Mouse (Mus musculus) liver, postnatal 0 days (tissue): ENCODE data around the gene Tes3-ps.

Experiments
- CTCF ChIP-seq: sonication (generic); IDR thresholded peaks from 2 replicates; pipeline ENCODE4 v1.5.1; 2016; ENCODE audit warnings: antibody characterized with exemption, low read depth
- EP300 ChIP-seq: IDR thresholded peaks from 2 replicates; pipeline ENCODE4 v1.6.1; 2016; ENCODE audit warnings: antibody characterized with exemption, low read depth, mild to moderate bottlenecking

GRCm38 (mm10) chr13:49504510-49504909 is 11.4 kb downstream of the Tes3-ps start, which contains the start of gene Ecm2:
- TF ChIP-seq CTCF (no peak), EP300 (no peak)
